Mouse (Mus musculus): ENCODE data around the gene Syngap1. TPM values are rescaled to one million over a fixed set of nuclear protein-coding genes. Genes with fewer than 3 reads are reported as not detected.
A peak's percentile ranks its signal among the peaks of the same experiment; 100 is the strongest.
"Not testable (repeated sequence)": the region's sequence is repeated elsewhere in the genome, so short reads cannot be mapped to it uniquely, and the experiment has no call there.

Gene Syngap1
- total RNA-seq (2021), result 10 to 100 TPM; 20.8 to 23.8 TPM
- long read RNA-seq, experiment 1, result 0 reads
- long read RNA-seq, experiment 2, result 0 reads

GRCm38 (mm10) chr17:26941031-26941789, at the start of gene Syngap1:
TSS of gene Syngap1 (plus strand) at chr17:26941253.
- peak in 1 of 2 experiments; percentile 58 for DNase-seq (ENCODE audit: low spot score in 2 of 2)

- DNase-seq (ENCODE audit: low spot score in 2 of 2), result no peak
These were observed 48.2 kb upstream of the Syngap1 start for GRCm38 (mm10) chr17:26892635-26893375.

GRCm38 (mm10) chr17:26893492-26893891, 47.6 kb upstream of the Syngap1 start:
- DNase-seq (ENCODE audit: low spot score in 2 of 2), result no peak

GRCm38 (mm10) chr17:26894342-26894741, 46.7 kb upstream of the Syngap1 start:
- DNase-seq (ENCODE audit: low spot score in 2 of 2), result no peak

- DNase-seq (ENCODE audit: low spot score in 2 of 2), result peak; percentile 61 to 73
These were observed 45.5 kb upstream of the Syngap1 start for GRCm38 (mm10) chr17:26895578-26895977.

GRCm38 (mm10) chr17:26900916-26901315, 40.1 kb upstream of the Syngap1 start:
- DNase-seq (ENCODE audit: low spot score in 2 of 2), result no peak

GRCm38 (mm10) chr17:26904320-26904719, 36.7 kb upstream of the Syngap1 start:
- no peak for DNase-seq (ENCODE audit: low spot score in 2 of 2)

GRCm38 (mm10) chr17:26907506-26907905, 33.5 kb upstream of the Syngap1 start:
- not testable (repeated sequence) for DNase-seq (ENCODE audit: low spot score in 2 of 2)

GRCm38 (mm10) chr17:26915248-26915647, 25.8 kb upstream of the Syngap1 start:
- DNase-seq (ENCODE audit: low spot score in 2 of 2), result no peak

GRCm38 (mm10) chr17:26916711-26917482, 24.2 kb upstream of the Syngap1 start, which contains the start of gene Kifc5b:
TSS of gene Kifc5b (plus strand) at chr17:26917091.
- DNase-seq (ENCODE audit: low spot score in 2 of 2), result peak; percentile 97 to 100

- not testable (repeated sequence) for DNase-seq (ENCODE audit: low spot score in 2 of 2)
These were observed 23.5 kb upstream of the Syngap1 start for GRCm38 (mm10) chr17:26917560-26917959.

GRCm38 (mm10) chr17:26918343-26918742, 22.7 kb upstream of the Syngap1 start:
- no peak for DNase-seq (ENCODE audit: low spot score in 2 of 2)

- not testable (repeated sequence) for DNase-seq (ENCODE audit: low spot score in 2 of 2)
These were observed 21.5 kb upstream of the Syngap1 start for GRCm38 (mm10) chr17:26919516-26919915.

GRCm38 (mm10) chr17:26922368-26922767, 18.7 kb upstream of the Syngap1 start:
- DNase-seq (ENCODE audit: low spot score in 2 of 2), result not testable (repeated sequence)

- not testable (repeated sequence) for DNase-seq (ENCODE audit: low spot score in 2 of 2)
These were observed 15.6 kb upstream of the Syngap1 start for GRCm38 (mm10) chr17:26925414-26925813.

- DNase-seq (ENCODE audit: low spot score in 2 of 2), result not testable (repeated sequence)
These were observed 9.3 kb upstream of the Syngap1 start for GRCm38 (mm10) chr17:26931795-26932194.

GRCm38 (mm10) chr17:26932839-26933398, 8.1 kb upstream of the Syngap1 start, which contains the start of gene Phf1:
TSS of gene Phf1 (plus strand) at chr17:26933052.
- peak; percentile 93 to 96 for DNase-seq (ENCODE audit: low spot score in 2 of 2)

GRCm38 (mm10) chr17:26933419-26933818, 7.6 kb upstream of the Syngap1 start:
- peak in 1 of 2 experiments; percentile 14 for DNase-seq (ENCODE audit: low spot score in 2 of 2)

- DNase-seq (ENCODE audit: low spot score in 2 of 2), result no peak
These were observed 6.9 kb upstream of the Syngap1 start for GRCm38 (mm10) chr17:26933885-26934827.

GRCm38 (mm10) chr17:26935027-26935426, 6.0 kb upstream of the Syngap1 start:
- DNase-seq (ENCODE audit: low spot score in 2 of 2), result no peak
